Mouse (Mus musculus) R1 (cell line): Measurements from ENCODE around the gene Minos1.

Experiments used
- DNase-seq: peaks from one replicate; pipeline ENCODE4 v3.0.0-alpha.2; 2018; ENCODE audit warnings: low read depth, low spot score

The Minos1 gene

DNA sequence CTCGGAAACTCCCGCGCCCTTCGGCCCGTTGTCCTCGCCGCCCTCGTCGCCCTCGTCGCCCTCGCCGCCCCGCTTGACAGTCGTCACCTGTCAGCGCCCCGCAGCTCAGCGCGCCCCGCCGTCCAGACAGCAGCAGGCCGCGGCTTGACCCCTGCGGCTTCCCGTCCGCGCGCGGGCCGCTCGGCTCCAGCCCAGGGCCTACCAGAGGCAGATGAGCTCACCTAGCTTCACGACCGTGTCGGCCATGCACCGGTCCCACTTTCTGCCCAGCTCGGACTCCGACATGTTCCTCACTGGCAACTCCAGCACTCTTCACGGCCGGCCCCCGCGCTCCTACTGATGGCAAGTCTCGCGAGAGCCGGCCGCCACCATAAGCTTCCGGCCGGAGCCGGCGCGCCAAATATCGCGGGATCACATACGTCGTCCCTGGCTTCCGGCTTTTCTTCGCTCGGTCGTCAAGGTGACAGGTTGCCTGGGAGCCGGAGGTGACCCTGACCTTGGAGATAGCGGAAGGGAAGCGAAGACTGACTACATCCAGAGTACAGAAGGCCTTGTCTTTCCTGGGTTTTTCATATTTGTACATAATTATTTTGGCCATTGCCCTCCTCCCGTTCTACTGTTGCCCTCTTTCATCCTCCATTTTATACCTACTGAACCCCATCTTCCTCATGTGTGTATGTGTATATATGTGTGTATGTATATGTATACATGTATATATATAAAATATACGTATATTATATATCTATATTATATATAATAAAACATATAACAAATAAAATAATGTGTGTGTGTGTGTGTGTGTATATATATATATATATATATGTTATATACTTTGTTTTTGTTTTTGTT, at the start of gene Minos1:
Gene Minos1 (minus strand): TSS at position 413 of the 849 bp plus-strand sequence.
- peak; percentile 99 for DNase-seq

DNA sequence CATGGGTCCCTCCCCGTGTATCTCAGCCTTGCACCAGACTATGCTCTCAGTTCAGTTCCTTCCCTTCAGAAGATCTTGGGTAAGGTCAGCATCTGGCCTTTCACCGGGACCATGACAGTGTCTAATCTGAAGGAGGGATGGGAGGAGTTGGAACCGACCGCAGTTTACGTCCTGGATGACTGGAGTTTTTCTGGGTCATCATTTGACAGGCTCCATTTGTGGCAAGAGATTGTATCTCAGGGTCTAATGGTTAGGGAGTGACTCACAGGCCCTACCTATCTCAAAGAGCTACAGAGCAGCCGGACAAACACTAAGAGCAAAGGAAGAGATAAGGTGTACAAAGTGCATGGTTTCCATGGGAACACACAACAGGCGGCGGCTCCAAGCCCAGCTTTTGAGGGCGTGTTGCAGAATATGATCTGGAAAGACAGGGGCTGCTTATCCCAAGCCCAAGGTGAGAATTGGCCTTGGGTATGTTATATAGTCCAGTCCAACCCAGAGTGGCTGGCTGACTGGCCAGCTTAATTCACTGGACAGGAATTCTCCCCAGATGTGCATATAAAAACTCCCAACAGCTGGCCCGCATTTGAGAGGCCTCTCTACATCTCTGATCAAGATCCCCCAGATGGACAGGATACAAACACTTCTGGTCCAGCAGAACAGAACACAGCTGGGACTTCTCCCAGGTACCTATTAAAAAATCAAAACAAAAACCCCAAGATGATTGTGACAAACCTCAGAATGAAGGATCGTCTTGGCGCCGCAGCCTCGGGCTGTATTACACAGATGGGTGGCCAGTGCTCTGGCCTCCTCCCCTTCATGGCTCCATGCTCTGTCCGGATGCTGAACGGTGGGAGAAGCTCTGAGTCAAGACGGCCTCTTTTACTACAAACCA, 49.1 kb upstream of the Minos1 start:
- no peak for DNase-seq

- peak; percentile 59 for DNase-seq
These were observed 48.3 kb upstream of the Minos1 start for GRCm38 (mm10) chr4:139179218-139179617.

- peak; percentile 64 for DNase-seq
These were observed 47.5 kb upstream of the Minos1 start for GRCm38 (mm10) chr4:139178377-139178776.

DNA sequence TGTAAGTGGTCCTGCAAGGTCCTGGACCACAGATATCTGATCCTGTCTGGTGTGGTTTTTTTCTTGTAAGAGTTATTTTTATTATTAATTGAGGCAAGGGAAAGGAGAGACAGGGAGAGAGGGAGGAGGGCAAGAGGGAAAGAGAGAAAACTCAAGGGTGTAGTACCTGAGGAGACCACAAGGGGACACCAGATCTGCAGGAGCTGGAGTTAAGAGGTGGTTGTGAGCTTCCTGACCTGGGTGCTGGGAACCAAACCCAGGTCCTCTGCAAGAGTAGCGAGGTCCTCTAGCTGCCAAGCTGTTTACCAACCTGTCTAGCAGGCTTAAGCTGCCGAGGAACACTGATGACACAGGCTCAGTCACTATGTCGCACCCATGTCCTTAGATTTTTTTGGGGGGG, 47.0 kb upstream of the Minos1 start:
- peak; percentile 76 for DNase-seq

DNA sequence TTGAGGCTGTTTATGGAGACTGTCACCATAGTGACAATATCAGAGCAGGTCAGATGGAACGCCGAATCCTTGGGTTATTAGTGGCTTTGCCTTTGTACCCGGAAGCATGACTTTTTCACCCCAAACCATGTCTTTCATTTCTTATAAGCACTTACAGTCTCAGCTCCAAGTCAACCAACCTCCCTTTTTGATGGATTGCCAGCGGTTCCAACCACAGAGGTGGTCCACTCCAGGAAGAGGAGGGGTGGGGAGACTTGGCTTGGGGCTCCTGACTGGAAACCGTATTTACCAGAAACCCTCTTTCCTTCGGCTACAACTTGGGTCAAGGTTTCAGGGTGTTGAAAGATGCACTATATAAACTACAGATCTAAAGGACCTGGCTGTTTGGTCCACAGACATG, 45.1 kb upstream of the Minos1 start:
- DNase-seq = no peak

DNA sequence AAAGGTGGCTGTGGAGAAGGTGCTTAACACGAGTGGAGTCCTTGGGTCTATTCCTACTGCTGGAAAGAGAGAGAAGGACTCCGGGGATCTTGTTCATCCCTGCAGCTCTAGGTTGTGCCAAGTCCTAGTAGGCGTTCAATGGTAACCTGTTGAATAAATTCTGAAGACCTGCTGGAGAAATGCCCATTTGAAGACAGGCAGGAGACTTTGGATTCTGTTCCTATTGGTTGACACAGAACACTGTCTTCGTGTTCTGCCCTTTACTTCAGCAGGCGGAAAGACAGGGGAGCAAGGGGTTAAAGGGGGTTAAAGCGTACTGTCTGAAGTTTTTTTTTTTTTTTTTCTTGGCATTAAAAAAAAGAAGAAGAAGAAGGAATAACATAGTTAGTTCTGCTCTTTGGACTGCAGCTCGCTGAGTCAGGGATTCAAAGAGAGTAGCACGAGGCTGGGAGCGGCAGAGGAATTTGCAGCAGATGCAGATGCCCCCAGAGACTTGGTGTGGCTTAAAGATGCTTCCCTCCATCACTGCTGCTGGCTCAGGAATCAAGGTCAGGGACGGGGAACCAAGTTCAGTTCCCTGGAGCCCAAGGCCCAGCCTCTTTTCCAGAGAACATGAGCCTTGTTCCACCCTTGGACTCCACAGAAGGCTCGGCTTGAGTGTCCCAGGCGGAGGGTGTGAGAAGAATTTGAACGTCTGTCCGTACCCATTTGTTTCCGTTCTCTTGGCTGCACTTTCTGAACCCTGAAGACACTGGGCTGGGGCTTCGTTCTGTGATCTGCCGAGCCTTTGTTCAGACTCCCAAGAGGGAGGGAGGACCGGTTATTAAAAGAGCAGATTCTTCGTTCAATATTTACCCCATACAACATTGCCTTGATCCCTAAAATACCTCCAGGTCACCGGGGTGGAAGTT, 44.4 kb upstream of the Minos1 start:
- DNase-seq = no peak

DNA sequence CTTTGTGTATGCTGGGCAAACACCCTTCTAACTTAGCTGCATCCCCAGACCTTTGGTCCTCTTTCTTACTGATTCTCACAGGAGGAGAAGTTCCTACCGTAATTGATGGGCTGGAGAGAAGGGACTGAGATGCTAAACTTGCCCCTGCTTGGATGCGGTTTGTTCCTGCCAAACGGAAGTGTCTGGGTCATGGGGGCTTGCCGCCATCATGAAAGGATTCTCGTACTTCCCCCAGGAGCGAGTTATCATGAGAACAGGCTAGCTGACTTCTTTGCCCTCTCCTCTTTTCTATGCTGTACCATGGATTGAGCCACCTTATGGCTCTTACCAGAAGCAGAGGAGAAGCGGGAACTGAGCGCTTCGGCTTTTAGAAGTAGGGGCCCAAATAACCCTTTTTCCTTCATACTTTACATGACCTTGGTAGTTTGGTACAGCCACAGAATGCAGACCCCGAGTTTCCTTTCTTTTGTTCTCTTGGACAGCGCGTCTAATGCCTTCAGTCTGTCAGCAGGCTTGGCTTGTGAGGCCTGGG, 38.9 kb upstream of the Minos1 start:
- DNase-seq = peak; percentile 55

DNA sequence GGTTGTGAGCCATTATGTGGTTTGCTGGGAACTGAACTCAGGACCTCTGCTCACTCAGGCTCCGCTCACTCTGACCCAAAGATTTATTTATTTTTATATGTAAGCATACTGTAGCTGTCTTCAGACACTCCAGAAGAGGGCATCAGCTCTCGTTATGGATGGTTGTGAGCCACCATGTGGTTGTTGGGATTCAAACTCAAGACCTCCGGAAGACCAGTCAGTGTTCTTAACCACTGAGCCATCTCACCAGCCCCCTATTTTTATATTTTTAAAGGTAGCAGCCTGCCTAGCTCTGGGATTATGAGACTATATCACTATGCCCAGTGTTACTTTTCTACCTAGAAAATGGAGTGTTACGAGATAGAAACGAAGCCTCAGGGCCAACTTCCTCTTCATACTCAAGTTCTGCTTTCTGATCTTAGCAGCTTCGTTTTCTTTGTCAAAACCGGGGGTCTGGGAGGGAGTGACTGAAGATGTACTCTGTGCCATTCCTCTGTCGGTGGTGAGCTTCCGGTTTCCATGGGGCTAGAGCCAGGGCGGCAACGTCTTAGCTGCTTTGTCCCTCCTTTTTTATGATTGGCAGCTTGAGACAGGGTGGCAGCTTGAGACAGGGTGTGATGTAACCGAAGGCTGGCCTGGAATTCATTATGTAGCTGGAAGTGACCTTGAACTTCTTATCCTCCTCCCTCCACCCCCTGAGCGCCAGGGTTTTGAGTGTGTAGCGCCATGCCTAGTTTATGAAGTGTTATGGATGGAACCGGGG, 38.3 kb upstream of the Minos1 start:
- DNase-seq = peak; percentile 81

DNA sequence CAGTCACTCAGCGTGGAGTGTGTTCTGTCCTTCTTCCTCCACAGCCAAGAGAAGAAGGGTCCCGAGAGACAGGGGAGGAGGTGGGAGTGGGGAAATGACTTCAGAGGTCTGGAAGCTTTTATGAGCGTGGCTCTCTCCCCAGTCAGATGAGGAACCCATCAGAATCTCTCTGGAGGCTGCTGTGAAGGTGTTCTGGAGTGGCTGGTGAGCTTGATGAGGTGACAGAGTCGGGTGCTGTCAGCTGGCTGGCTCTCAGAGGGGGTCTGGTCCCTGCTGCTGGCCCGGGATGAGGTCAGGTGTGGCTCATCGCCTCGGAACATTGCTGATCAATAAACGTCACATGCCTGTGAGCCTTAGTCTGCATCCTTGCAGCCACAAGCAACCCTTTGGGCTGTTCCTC, 36.2 kb upstream of the Minos1 start:
- no peak for DNase-seq

GRCm38 (mm10) chr4:139166244-139166643, 35.3 kb upstream of the Minos1 start:
- no peak for DNase-seq

GRCm38 (mm10) chr4:139165259-139165658, 34.3 kb upstream of the Minos1 start:
- DNase-seq = no peak

DNA sequence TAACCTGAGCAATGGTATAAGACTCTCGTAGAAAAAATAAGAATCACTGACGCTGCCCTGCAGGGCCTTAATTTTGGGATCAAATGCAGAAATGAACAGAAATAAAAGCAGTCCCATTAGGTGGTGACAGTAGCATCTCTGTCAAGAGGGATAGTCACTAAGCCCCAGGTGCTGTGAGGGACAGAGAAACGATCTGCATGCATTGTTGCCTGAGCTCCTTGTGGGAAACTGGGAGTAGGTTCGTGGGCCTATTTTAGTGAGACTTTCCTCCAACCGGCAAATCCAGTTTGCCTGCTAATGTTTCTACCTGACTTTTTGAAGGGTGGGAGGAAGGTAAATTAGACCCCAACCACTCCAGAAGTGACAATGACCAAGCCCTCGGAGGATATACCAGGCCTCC, 33.2 kb upstream of the Minos1 start:
- DNase-seq = no peak

DNA sequence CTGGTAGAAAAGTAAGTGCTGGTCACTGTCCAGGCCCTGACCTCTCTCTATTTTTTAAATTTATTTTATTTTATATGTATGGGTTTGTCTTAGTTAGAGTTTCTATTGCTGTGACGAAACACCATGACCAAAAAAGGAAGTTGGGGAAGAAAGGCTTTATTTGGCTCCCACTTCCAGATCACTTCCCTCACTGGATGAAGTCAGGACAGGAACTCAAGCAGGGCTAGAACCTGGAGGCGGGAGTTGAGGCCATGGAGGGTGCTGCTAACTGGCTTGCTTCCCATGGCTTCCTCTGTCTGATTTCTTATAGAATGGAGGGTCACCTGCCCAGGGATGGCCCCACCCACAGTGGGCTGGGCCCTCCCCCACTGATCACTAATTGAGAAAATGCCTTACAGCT, 30.2 kb upstream of the Minos1 start:
- DNase-seq = no peak

DNA sequence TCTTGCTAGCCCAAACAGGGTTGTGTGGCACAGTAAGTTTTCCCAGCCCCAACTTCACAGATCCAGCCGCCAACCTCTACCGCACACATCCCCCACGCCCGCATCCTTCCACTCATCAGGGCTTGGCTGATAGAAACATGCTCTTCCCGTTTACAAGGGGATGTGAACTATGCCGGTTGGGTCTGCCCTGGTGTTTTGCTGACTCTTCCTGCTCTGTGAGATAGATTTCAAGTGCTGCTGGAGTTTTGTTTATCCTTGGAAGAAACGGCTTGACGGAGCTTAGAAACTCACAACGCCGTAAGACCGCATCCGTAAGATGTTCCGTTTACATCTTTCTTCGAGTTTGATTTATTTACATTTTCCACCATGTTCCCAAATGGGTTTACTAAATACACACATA, 27.4 kb upstream of the Minos1 start:
- DNase-seq = no peak

DNA sequence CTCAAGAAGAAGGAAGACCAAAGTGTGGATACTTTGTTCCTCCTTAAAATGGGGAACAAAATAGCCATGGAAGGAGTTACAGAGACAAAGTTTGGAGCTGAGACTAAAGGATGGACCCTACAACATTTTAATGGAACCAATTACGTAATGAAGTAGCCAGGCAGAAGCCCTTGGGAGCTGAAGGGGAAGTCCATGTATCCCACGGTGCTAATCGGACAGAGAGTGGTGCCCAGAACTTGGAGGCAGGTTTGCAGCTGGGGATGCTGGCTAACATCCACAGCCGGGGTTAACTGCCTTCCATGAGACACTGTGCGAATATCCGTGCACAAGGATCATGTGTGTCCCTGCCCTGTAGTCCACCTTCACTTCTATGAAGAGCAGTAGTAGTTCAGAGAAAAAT, 25.6 kb upstream of the Minos1 start:
- DNase-seq = no peak

GRCm38 (mm10) chr4:139154576-139155307, 23.8 kb upstream of the Minos1 start:
- no peak for DNase-seq

DNA sequence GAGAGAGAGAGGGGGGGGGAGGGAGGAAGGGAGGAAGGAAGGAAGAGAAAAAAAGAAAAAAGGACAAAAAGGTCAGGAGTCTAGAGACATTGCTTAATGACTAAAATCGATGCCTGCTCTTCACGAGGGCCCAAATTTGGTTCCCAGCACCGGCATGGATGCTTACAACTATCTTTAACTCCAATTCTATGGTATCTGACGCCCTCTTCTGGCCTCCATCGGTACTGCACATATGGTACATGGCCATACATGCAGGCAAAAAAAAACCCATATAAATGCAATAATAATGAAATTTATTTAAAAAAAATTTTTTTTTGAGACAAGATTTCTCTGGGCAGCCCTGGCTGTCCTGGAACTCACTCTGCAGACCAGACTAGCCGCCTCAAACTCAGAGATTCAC, 20.5 kb upstream of the Minos1 start:
- DNase-seq = peak; percentile 38

GRCm38 (mm10) chr4:139146760-139147159, 15.8 kb upstream of the Minos1 start:
- no peak for DNase-seq

- DNase-seq = peak; percentile 89
These were observed 14.2 kb upstream of the Minos1 start for GRCm38 (mm10) chr4:139145156-139145555.
